Mouse (Mus musculus): ENCODE data around the gene Lipn. TPM values are rescaled to one million over a fixed set of nuclear protein-coding genes. Genes with fewer than 3 reads are reported as not detected.

Gene Lipn
- total RNA-seq, 4 experiments from 2014 or later: not detected

Small RNA genes within 50 kb of the gene (microRNA-seq; reads per million reads assigned to microRNA genes)
- gene Gm23334: not detected

Other genes with a start within 250 kb of the Lipn start
- gene Lipf, start 106.2 kb upstream of the Lipn start, total RNA-seq (2022): under 1 TPM in 1 of 4 experiments, not detected in 3; 0.20 TPM
- gene Lipk, start 59.1 kb upstream of the Lipn start, total RNA-seq (2022): not detected
- gene Lipm, start 33.6 kb downstream of the Lipn start, total RNA-seq (2022): not detected
- not detected for gene Ankrd22, start 98.7 kb downstream of the Lipn start, total RNA-seq (2022)
- under 1 TPM; 0.48 to 0.80 (median 0.57) TPM for gene Stambpl1, start 124.9 kb downstream of the Lipn start, total RNA-seq (2022)
- 10 to 100 TPM; 35.5 to 61.5 (median 44.4) TPM for gene Acta2, start 188.2 kb downstream of the Lipn start, total RNA-seq (2022)
- gene Fas, start 223.3 kb downstream of the Lipn start, total RNA-seq (2022): 1 to 10 TPM; 1.7 to 5.1 (median 4.2) TPM

Data from gastrocnemius, adult 8-10 months (tissue).